Mouse (Mus musculus) limb, embryonic 13.5 days (tissue): ENCODE measurements around the gene Thap11. TPM values are rescaled to one million over a fixed set of nuclear protein-coding genes. Genes with fewer than 3 reads are reported as not detected.
A peak's percentile ranks its signal among the peaks of the same experiment; 100 is the strongest.
"Not testable (repeated sequence)": the region's sequence is repeated elsewhere in the genome, so short reads cannot be mapped to it uniquely, and the experiment has no call there.

Experiments
- ATAC-seq: fragments of 200-750 bp; cut with Nextera tagmentation; 2 replicates; pipeline ENCODE4 v1.8.0; 2017; ENCODE audit warnings: low read depth, moderate number of reproducible peaks, moderate TSS enrichment; ENCODE audit not compliant: low FRiP score
- H3K27ac ChIP-seq: fragments of 300-500 bp; sonication (generic); 2 replicates; pipeline ENCODE4 v1.5.1; 2015; ENCODE audit warnings: inconsistent platforms, mild to moderate bottlenecking, moderate library complexity
- H3K27me3 ChIP-seq: fragments of 300-500 bp; sonication (generic); 2 replicates; pipeline ENCODE4 v1.6.1; 2015; ENCODE audit warnings: mild to moderate bottlenecking, inconsistent platforms
- H3K36me3 ChIP-seq: fragments of 300-500 bp; sonication (generic); 2 replicates; pipeline ENCODE4 v1.6.1; 2015; ENCODE audit warnings: inconsistent platforms, mild to moderate bottlenecking, moderate library complexity
- H3K4me1 ChIP-seq: fragments of 300-500 bp; sonication (generic); 2 replicates; pipeline ENCODE4 v1.6.1; 2015; ENCODE audit warnings: inconsistent platforms
- H3K4me2 ChIP-seq: fragments of 300-500 bp; sonication (generic); replicated peaks from 2 replicates; pipeline ENCODE4 v1.6.1; 2015; ENCODE audit warnings: inconsistent platforms, mild to moderate bottlenecking, moderate library complexity
- H3K4me3 ChIP-seq: fragments of 300-500 bp; sonication (generic); 2 replicates; pipeline ENCODE4 v1.5.1; 2015; ENCODE audit warnings: moderate library complexity, mild to moderate bottlenecking, inconsistent platforms
- H3K9ac ChIP-seq: fragments of 300-500 bp; sonication (generic); 2 replicates; pipeline ENCODE4 v1.6.1; 2015; ENCODE audit warnings: mild to moderate bottlenecking, inconsistent platforms
- H3K9me3 ChIP-seq: fragments of 300-500 bp; sonication (generic); 2 replicates; pipeline ENCODE4 v1.6.1; 2016; ENCODE audit warnings: inconsistent platforms
- WGBS: fragments of 180-500 bp; shearing (Covaris S2); methylation state at CpG from one replicate; pipeline ENCODE4 v1.1.7; 2015; 5-methylcytosine and 5-hydroxymethylcytosine counted together
- polyA plus RNA-seq: library from polyadenylated mRNA; unstranded; fragments of >200 nt; fragmentation: Nextera tagmentation; extraction: Ambion mirVana; gene quantifications from 2 replicates; pipeline ENCODE4 v1.2.1, GENCODE M21; 2015

Gene Thap11
- polyA plus RNA-seq, 1 experiment from 2014 or later = 79.0 TPM

GRCm38 (mm10) chr8:105826379-105826778 lies 28.6 kb upstream of the Thap11 start:
- Histone ChIP-seq H3K27me3 (no peaks in the 10 kb centered on the region), H3K9me3 (no peaks in the 10 kb centered on the region), H3K9ac (peak overlapping the region; percentile 95), H3K36me3 (peaks cover 35% of the 10 kb centered on the region), H3K27ac (peak overlapping the region; percentile 6; the same call in 1 of the 2 replicates), H3K4me2 (peak overlapping the region; percentile 96), H3K4me1 (peaks cover 16% of the 10 kb centered on the region), H3K4me3 (peak overlapping the region; percentile 96)
- ATAC-seq = no peak
- WGBS = 6% methylated on average over 4 of the region's 4 CpGs

GRCm38 (mm10) chr8:105826861-105827848 lies 27.8 kb upstream of the Thap11 start, which contains the start of the genes Ranbp10 and Tsnaxip1:
TSS of gene Ranbp10 (minus strand) at chr8:105827350.
TSS of gene Tsnaxip1 (plus strand) at chr8:105827731.
- Histone ChIP-seq H3K9ac (peak within 1 kb of the TSS; percentile 95), H3K4me3 (peak within 1 kb of the TSS; percentile 96), H3K4me2 (peak within 1 kb of the TSS; percentile 96), H3K9me3 (no peaks in the 10 kb centered on the region), H3K27ac (peak within 1 kb of the TSS; percentile 6; the same call in 1 of the 2 replicates), H3K4me1 (peaks cover 16% of the 10 kb centered on the region), H3K27me3 (no peaks in the 10 kb centered on the region), H3K36me3 (peaks cover 28% of the 10 kb centered on the region)
- under 1% methylated on average over 52 of the region's 52 CpGs for WGBS
- ATAC-seq = peak; percentile 99

GRCm38 (mm10) chr8:105833740-105834139 lies 21.2 kb upstream of the Thap11 start:
- H3K27ac ChIP-seq, H3K36me3 ChIP-seq, H3K4me1 ChIP-seq, ATAC-seq, H3K27me3 ChIP-seq, H3K4me3 ChIP-seq, H3K9ac ChIP-seq, H3K4me2 ChIP-seq, H3K9me3 ChIP-seq: not testable (repeated sequence)
- WGBS = 77% methylated on average over 2 of the region's 2 CpGs

GRCm38 (mm10) chr8:105835318-105835717 lies 19.6 kb upstream of the Thap11 start:
- Histone ChIP-seq H3K4me2 (0 out of 2 replicates have a peak overlapping the region, but pooled peaks have one; percentile 11), H3K27me3 (no peaks in the 10 kb centered on the region), H3K9ac (no peak overlapping the region), H3K36me3 (no peaks in the 10 kb centered on the region), H3K4me3 (no peak overlapping the region), H3K4me1 (no peaks in the 10 kb centered on the region), H3K9me3 (no peaks in the 10 kb centered on the region), H3K27ac (no peak overlapping the region)
- WGBS = 27% methylated on average over 11 of the region's 11 CpGs
- ATAC-seq = no peak

GRCm38 (mm10) chr8:105836991-105837390 lies 17.9 kb upstream of the Thap11 start:
- no peak for ATAC-seq
- WGBS = 84% methylated on average over 6 of the region's 6 CpGs
- no peaks in the 10 kb centered on the region for H3K27me3 ChIP-seq

GRCm38 (mm10) chr8:105839209-105839608 lies 15.7 kb upstream of the Thap11 start:
- no peak overlapping the region for H3K9ac ChIP-seq
- no peaks in the 10 kb centered on the region for H3K9me3 ChIP-seq
- ATAC-seq = no peak
- H3K4me2 ChIP-seq = no peak overlapping the region
- H3K27me3 ChIP-seq = no peaks in the 10 kb centered on the region
- no peaks in the 10 kb centered on the region for H3K4me1 ChIP-seq
- no peak overlapping the region for H3K4me3 ChIP-seq
- 86% methylated on average over 5 of the region's 5 CpGs for WGBS
- H3K36me3 ChIP-seq = peaks cover 30% of the 10 kb centered on the region
- no peak overlapping the region for H3K27ac ChIP-seq

More at GRCm38 (mm10) chr8:105836991-105837390, 17.9 kb upstream of the Thap11 start:
- Histone ChIP-seq H3K36me3 (peaks cover 11% of the 10 kb centered on the region), H3K4me2 (no peak overlapping the region), H3K9ac (no peak overlapping the region), H3K4me1 (no peaks in the 10 kb centered on the region), H3K27ac (no peak overlapping the region), H3K9me3 (no peaks in the 10 kb centered on the region), H3K4me3 (no peak overlapping the region)

- Histone ChIP-seq H3K9me3 (no peaks in the 10 kb centered on the region), H3K27me3 (no peaks in the 10 kb centered on the region), H3K4me2 (no peak overlapping the region), H3K9ac (no peak overlapping the region), H3K36me3 (peaks cover 79% of the 10 kb centered on the region), H3K4me1 (peaks cover 8% of the 10 kb centered on the region), H3K27ac (no peak overlapping the region), H3K4me3 (no peak overlapping the region)
- no peak for ATAC-seq
- 89% methylated on average over 11 of the region's 11 CpGs for WGBS
Measured at GRCm38 (mm10) chr8:105846678-105847077, 8.3 kb upstream of the Thap11 start.

GRCm38 (mm10) chr8:105850014-105850413 lies 4.9 kb upstream of the Thap11 start:
- H3K27me3 ChIP-seq = no peaks in the 10 kb centered on the region
- H3K9ac ChIP-seq = no peak overlapping the region
- H3K27ac ChIP-seq = no peak overlapping the region
- no peaks in the 10 kb centered on the region for H3K9me3 ChIP-seq
- no peak for ATAC-seq
- peaks cover 49% of the 10 kb centered on the region for H3K36me3 ChIP-seq
- H3K4me2 ChIP-seq = peak overlapping the region; percentile 70
- H3K4me3 ChIP-seq = no peak overlapping the region
- H3K4me1 ChIP-seq = peaks cover 12% of the 10 kb centered on the region
- WGBS = 88% methylated on average over 4 of the region's 4 CpGs

GRCm38 (mm10) chr8:105850611-105851010 lies 4.3 kb upstream of the Thap11 start:
- peak overlapping the region; percentile 24 for H3K4me3 ChIP-seq
- H3K4me1 ChIP-seq = peaks cover 12% of the 10 kb centered on the region
- H3K36me3 ChIP-seq = peaks cover 43% of the 10 kb centered on the region
- no peak overlapping the region for H3K9ac ChIP-seq
- H3K27me3 ChIP-seq = no peaks in the 10 kb centered on the region
- no peak overlapping the region for H3K27ac ChIP-seq
- H3K4me2 ChIP-seq = peak overlapping the region; percentile 70
- 70% methylated on average over 7 of the region's 7 CpGs for WGBS
- ATAC-seq = no peak
- H3K9me3 ChIP-seq = no peaks in the 10 kb centered on the region

GRCm38 (mm10) chr8:105851651-105852143 lies 3.2 kb upstream of the Thap11 start:
- H3K4me2 ChIP-seq = peak overlapping the region; percentile 70
- H3K36me3 ChIP-seq = peaks cover 32% of the 10 kb centered on the region
- H3K9me3 ChIP-seq = no peaks in the 10 kb centered on the region
- ATAC-seq = peak; percentile 84
- H3K4me3 ChIP-seq = peak overlapping the region; percentile 76
- H3K27me3 ChIP-seq = no peaks in the 10 kb centered on the region
- H3K27ac ChIP-seq = peak overlapping the region; percentile 85
- H3K4me1 ChIP-seq = peaks cover 21% of the 10 kb centered on the region
- under 1% methylated on average over 34 of the region's 34 CpGs for WGBS
- peak overlapping the region; percentile 81 for H3K9ac ChIP-seq

- WGBS = 83% methylated on average over 12 of the region's 12 CpGs
Measured at GRCm38 (mm10) chr8:105852146-105852729, 2.7 kb upstream of the Thap11 start.

GRCm38 (mm10) chr8:105853178-105853577 lies 1.8 kb upstream of the Thap11 start, which contains the start of gene Cenpt:
TSS of gene Cenpt (minus strand) at chr8:105853278.
- Histone ChIP-seq H3K9ac (no peak within 1 kb of the TSS), H3K4me1 (peaks cover 36% of the 10 kb centered on the region), H3K27me3 (no peaks in the 10 kb centered on the region), H3K4me2 (0 out of 2 replicates have a peak within 1 kb of the TSS, but pooled peaks have one; percentile 70), H3K9me3 (no peaks in the 10 kb centered on the region), H3K4me3 (0 out of 2 replicates have a peak within 1 kb of the TSS, but pooled peaks have one; percentile 76), H3K36me3 (peaks cover 20% of the 10 kb centered on the region), H3K27ac (no peak within 1 kb of the TSS)
- WGBS = 90% methylated on average over 3 of the region's 3 CpGs
- ATAC-seq = no peak

More at GRCm38 (mm10) chr8:105852146-105852729, 2.7 kb upstream of the Thap11 start:
- H3K27me3 ChIP-seq = no peaks in the 10 kb centered on the region
- peak overlapping the region; percentile 70; the same call in 1 of the 2 replicates for H3K4me2 ChIP-seq
- peak overlapping the region; percentile 76; the same call in 1 of the 2 replicates for H3K4me3 ChIP-seq
- ATAC-seq = no peak
- H3K9ac ChIP-seq = no peak overlapping the region
- peaks cover 26% of the 10 kb centered on the region for H3K36me3 ChIP-seq
- peaks cover 27% of the 10 kb centered on the region for H3K4me1 ChIP-seq
- H3K9me3 ChIP-seq = no peaks in the 10 kb centered on the region
- H3K27ac ChIP-seq = no peak overlapping the region
